Mouse (Mus musculus) embryonic fibroblast, embryonic 13.5 days (primary cell): Measurements from ENCODE around the gene Olfr1140. TPM values are rescaled to one million over a fixed set of nuclear protein-coding genes. Genes with fewer than 3 reads are reported as not detected.

Experiments used
- H3K27ac ChIP-seq: 2 replicates; pipeline ENCODE4 v1.5.1; 2012; ENCODE audit warnings: low read length, control low read depth, inconsistent platforms; ENCODE audit not compliant: insufficient read depth
- H3K4me1 ChIP-seq: 2 replicates; pipeline ENCODE4 v1.6.1; 2011; ENCODE audit warnings: low read length; ENCODE audit not compliant: control insufficient read depth, insufficient read depth
- H3K4me3 ChIP-seq: 2 replicates; pipeline ENCODE4 v1.5.1; 2011; ENCODE audit warnings: mild to moderate bottlenecking, control low read depth, low read length; ENCODE audit not compliant: insufficient read depth
- CTCF ChIP-seq: IDR thresholded peaks from 2 replicates; pipeline ENCODE4 v1.5.1; 2011; ENCODE audit warnings: mild to moderate bottlenecking, control low read depth, low read length, moderate library complexity, borderline replicate concordance; ENCODE audit not compliant: insufficient read depth
- POLR2A ChIP-seq: IDR thresholded peaks from 2 replicates; pipeline ENCODE4 v1.6.1; 2011; ENCODE audit warnings: low read depth, mild to moderate bottlenecking, control low read depth, low read length, moderate library complexity
- polyA plus RNA-seq: library from polyadenylated mRNA; stranded (reverse); fragments of >200 nt; gene quantifications from 2 replicates; pipeline ENCODE4 v1.2.4, GENCODE M21; 2011; ENCODE audit warnings: low read depth; ENCODE audit not compliant: missing spikeins, insufficient read length

Olfr1140 gene
- polyA plus RNA-seq = not detected in 2 replicates

- Histone ChIP-seq H3K4me1 (no peaks in the 10 kb centered on the region), H3K27ac (no peak within 1 kb of the TSS), H3K4me3 (no peak within 1 kb of the TSS)
- no peak for TF ChIP-seq CTCF
- TF ChIP-seq POLR2A = no peak
Measured at GRCm38 (mm10) chr2:87743452-87743851, at the start of gene Olfr1140. Gene Olfr1140 (plus strand): TSS chr2:87743752.

- TF ChIP-seq CTCF = no peak
- TF ChIP-seq POLR2A = no peak
- Histone ChIP-seq H3K4me3 (no peak within 1 kb of the TSS), H3K27ac (no peak within 1 kb of the TSS), H3K4me1 (no peaks in the 10 kb centered on the region)
Measured at GRCm38 (mm10) chr2:87693847-87694246, 49.7 kb upstream of the Olfr1140 start, which contains the start of gene Olfr1136. Gene Olfr1136 (minus strand): TSS chr2:87693947.

- TF ChIP-seq POLR2A (no peak), CTCF (no peak)
- no peaks in the 10 kb centered on the region for H3K4me1 ChIP-seq
- H3K27ac ChIP-seq = no peak within 1 kb of the TSS
- no peak within 1 kb of the TSS for H3K4me3 ChIP-seq
Measured at GRCm38 (mm10) chr2:87713079-87713478, 30.5 kb upstream of the Olfr1140 start, which contains the start of gene Olfr1137. Gene Olfr1137 (minus strand): TSS chr2:87713179.

GRCm38 (mm10) chr2:87739878-87740277 lies 3.7 kb upstream of the Olfr1140 start, which contains the start of gene Olfr1138:
Gene Olfr1138 (minus strand): TSS chr2:87739978.
- no peaks in the 10 kb centered on the region for H3K4me1 ChIP-seq
- no peak within 1 kb of the TSS for H3K27ac ChIP-seq
- TF ChIP-seq POLR2A (no peak), CTCF (no peak)
- H3K4me3 ChIP-seq = no peak within 1 kb of the TSS

- Histone ChIP-seq H3K4me1 (no peaks in the 10 kb centered on the region), H3K4me3 (no peak within 1 kb of the TSS), H3K27ac (no peak within 1 kb of the TSS)
- TF ChIP-seq POLR2A (no peak), CTCF (no peak)
Measured at GRCm38 (mm10) chr2:87753891-87754290, 10.3 kb downstream of the Olfr1140 start, which contains the start of gene Olfr1141. Gene Olfr1141 (minus strand): TSS chr2:87753991.

- no peaks in the 10 kb centered on the region for H3K4me1 ChIP-seq
- no peak for TF ChIP-seq CTCF
- TF ChIP-seq POLR2A = no peak
- no peak overlapping the region for H3K27ac ChIP-seq
- H3K4me3 ChIP-seq = no peak overlapping the region
Measured at GRCm38 (mm10) chr2:87776143-87776542, 32.6 kb downstream of the Olfr1140 start.

GRCm38 (mm10) chr2:87779183-87779582 lies 35.6 kb downstream of the Olfr1140 start, which contains the start of gene Olfr152:
Gene Olfr152 (plus strand): TSS chr2:87779483.
- Histone ChIP-seq H3K27ac (no peak within 1 kb of the TSS), H3K4me1 (no peaks in the 10 kb centered on the region), H3K4me3 (no peak within 1 kb of the TSS)
- TF ChIP-seq POLR2A (no peak), CTCF (no peak)

Other genes with a start within 250 kb of the Olfr1140 start
- gene Pramel7, start 246.7 kb upstream of the Olfr1140 start, polyA plus RNA-seq = not detected in 2 replicates
- not detected in 2 replicates for gene Pramel6, start 237.2 kb upstream of the Olfr1140 start, polyA plus RNA-seq
- gene Olfr153, start 212.0 kb upstream of the Olfr1140 start, polyA plus RNA-seq = not detected in 2 replicates
- not detected in 2 replicates for gene Olfr1128, start 198.2 kb upstream of the Olfr1140 start, polyA plus RNA-seq
- gene Olfr1129, start 169.8 kb upstream of the Olfr1140 start, polyA plus RNA-seq = not detected in 2 replicates
- gene Olfr1130, start 137.5 kb upstream of the Olfr1140 start, polyA plus RNA-seq = not detected in 2 replicates
- gene Olfr1131, start 116.6 kb upstream of the Olfr1140 start, polyA plus RNA-seq = not detected in 2 replicates
- gene Olfr1132, start 106.2 kb upstream of the Olfr1140 start, polyA plus RNA-seq = not detected in 2 replicates
- not detected in 2 replicates for gene Olfr1133, start 96.4 kb upstream of the Olfr1140 start, polyA plus RNA-seq
- gene Olfr1134, start 85.3 kb upstream of the Olfr1140 start, polyA plus RNA-seq = not detected in 2 replicates
- gene Olfr1135, start 70.1 kb upstream of the Olfr1140 start, polyA plus RNA-seq = not detected in 2 replicates
- gene Olfr1136, start 49.8 kb upstream of the Olfr1140 start, polyA plus RNA-seq = not detected in 2 replicates
- gene Olfr1137, start 30.6 kb upstream of the Olfr1140 start, polyA plus RNA-seq = not detected in 2 replicates
- not detected in 2 replicates for gene Olfr1138, start 3.8 kb upstream of the Olfr1140 start, polyA plus RNA-seq
- not detected in 2 replicates for gene Olfr1141, start 10.2 kb downstream of the Olfr1140 start, polyA plus RNA-seq
- not detected in 2 replicates for gene Olfr152, start 35.7 kb downstream of the Olfr1140 start, polyA plus RNA-seq
- not detected in 2 replicates for gene Olfr1143, start 56.8 kb downstream of the Olfr1140 start, polyA plus RNA-seq
- not detected in 2 replicates for gene Olfr1145, start 66.1 kb downstream of the Olfr1140 start, polyA plus RNA-seq
- not detected in 2 replicates for gene Olfr1148, start 86.8 kb downstream of the Olfr1140 start, polyA plus RNA-seq
- gene Olfr1150-ps1, start 100.2 kb downstream of the Olfr1140 start, polyA plus RNA-seq = not detected in 2 replicates
- not detected in 2 replicates for gene Olfr1151, start 112.1 kb downstream of the Olfr1140 start, polyA plus RNA-seq
- 0.09 TPM in 1 of 2 replicates, not detected in the other for gene Olfr1152, start 122.7 kb downstream of the Olfr1140 start, polyA plus RNA-seq
- gene Olfr1153, start 151.2 kb downstream of the Olfr1140 start, polyA plus RNA-seq = not detected in 2 replicates
- not detected in 2 replicates for gene Olfr1154, start 161.4 kb downstream of the Olfr1140 start, polyA plus RNA-seq
- not detected in 2 replicates for gene Olfr1155, start 201.4 kb downstream of the Olfr1140 start, polyA plus RNA-seq
- not detected in 2 replicates for gene Olfr1156, start 209.3 kb downstream of the Olfr1140 start, polyA plus RNA-seq
- not detected in 2 replicates for gene Olfr1157, start 224.5 kb downstream of the Olfr1140 start, polyA plus RNA-seq
- gene Olfr74, start 230.9 kb downstream of the Olfr1140 start, polyA plus RNA-seq = not detected in 2 replicates
- gene Olfr1158, start 246.4 kb downstream of the Olfr1140 start, polyA plus RNA-seq = not detected in 2 replicates